Mouse (Mus musculus) liver, adult 2 months (tissue): ENCODE results near the gene Wdr24.

ENCODE experiments used
- CTCF ChIP-seq: fragments of 200-500 bp; IDR thresholded peaks from 2 replicates; pipeline ENCODE4 v1.5.1; 2011; ENCODE audit warnings: low read depth, low read length, control low read depth
- POLR2A ChIP-seq: fragments of 200-500 bp; IDR thresholded peaks from 2 replicates; pipeline ENCODE4 v1.6.1; 2011; ENCODE audit warnings: low read length, control low read depth; ENCODE audit not compliant: insufficient read depth; ENCODE audit errors: extremely low read depth

DNA sequence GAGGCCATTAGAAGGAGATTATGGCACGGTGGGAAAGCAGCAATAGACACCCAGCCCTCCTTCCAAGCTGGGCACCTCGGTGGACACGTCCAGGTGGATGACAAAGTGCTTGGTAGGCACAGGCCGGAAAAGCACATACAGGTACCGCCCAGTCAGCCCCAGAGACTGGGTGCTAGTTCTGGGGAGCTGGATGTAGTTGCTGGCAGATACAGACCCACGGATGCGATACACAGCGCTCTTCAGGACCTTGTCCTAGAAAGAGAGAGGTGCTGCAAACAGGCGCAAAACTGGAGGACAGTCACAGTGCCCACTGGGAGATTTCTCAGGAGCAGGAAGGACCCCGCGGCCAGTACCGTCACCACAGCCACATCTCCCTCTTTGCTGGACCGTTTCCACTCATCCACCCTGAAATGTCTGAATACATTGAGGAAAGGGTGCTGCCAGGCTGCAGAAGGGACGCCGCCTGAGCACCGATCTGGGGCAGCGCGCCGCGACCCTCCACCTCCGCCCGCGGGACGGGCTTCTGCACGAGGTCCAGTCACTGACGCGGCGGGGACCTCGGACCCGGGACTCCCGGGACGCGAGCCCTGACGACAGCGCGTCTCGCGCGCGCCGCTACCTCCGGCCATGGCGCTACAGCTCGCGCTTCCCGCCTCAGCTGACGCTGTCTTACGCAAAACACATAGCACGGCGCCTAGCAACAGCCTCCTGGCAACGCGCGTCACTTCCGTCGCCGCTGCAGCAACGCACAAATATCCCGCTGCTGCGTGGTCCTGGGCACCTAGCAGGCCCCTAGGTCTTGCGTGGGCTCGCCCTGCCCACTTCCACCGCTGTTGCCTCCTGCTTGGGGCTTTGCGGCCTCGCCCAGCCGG is 37.6 kb downstream of the Wdr24 start, which contains the start of gene Wdr90:
- TF ChIP-seq POLR2A, result peak; percentile 36; the same call in 1 of the 2 replicates
- TF ChIP-seq CTCF, result peak; percentile 42; the same call in 1 of the 2 replicates
